Mouse (Mus musculus) heart, adult 18-20 months (tissue): ENCODE results near the gene Gm21897. TPM values are rescaled to one million over a fixed set of nuclear protein-coding genes. Genes with fewer than 3 reads are reported as not detected.
"Not testable (repeated sequence)": the region's sequence is repeated elsewhere in the genome, so short reads cannot be mapped to it uniquely, and the experiment has no call there.

Experiments
- DNase-seq, 2 experiments: peaks; one replicate each; pipeline ENCODE4 v3.0.0; 2021 to 2022; ENCODE audit warnings: mixed read lengths in 1 of 2
- long read RNA-seq, 2 experiments: library from polyadenylated mRNA; stranded (forward); transcript quantifications; one replicate each; pipeline ENCODE4 v2.0.0; 2021
- total RNA-seq, 2 experiments: library from RNA; stranded (reverse); gene quantifications; 2 replicates each; pipeline ENCODE4 v1.2.3; 2021

Gene Gm21897
- total RNA-seq, result not detected
- long read RNA-seq, experiment 1, result 0 reads
- long read RNA-seq, experiment 2, result 0 reads

- DNase-seq, result not testable (repeated sequence)
Observed at GRCm38 (mm10) chr16:15317158-15317557, at the start of gene Gm21897. Gene Gm21897, plus strand, starts transcription at chr16:15317458.

- no peak for DNase-seq
Observed at GRCm38 (mm10) chr16:15272291-15272690, 45.0 kb upstream of the Gm21897 start.

GRCm38 (mm10) chr16:15277461-15277860 lies 39.8 kb upstream of the Gm21897 start:
- no peak for DNase-seq

GRCm38 (mm10) chr16:15293041-15293440 lies 24.2 kb upstream of the Gm21897 start:
- no peak for DNase-seq

GRCm38 (mm10) chr16:15294289-15294688 lies 23.0 kb upstream of the Gm21897 start:
- DNase-seq, result no peak

GRCm38 (mm10) chr16:15294911-15295659 lies 22.2 kb upstream of the Gm21897 start:
- DNase-seq, result peak; percentile 21 to 31

GRCm38 (mm10) chr16:15334526-15334925 lies 17.3 kb downstream of the Gm21897 start:
- no peak for DNase-seq

GRCm38 (mm10) chr16:15339051-15339450 lies 21.8 kb downstream of the Gm21897 start:
- DNase-seq, result no peak

GRCm38 (mm10) chr16:15346045-15346444 lies 28.8 kb downstream of the Gm21897 start:
- DNase-seq, result no peak

GRCm38 (mm10) chr16:15349381-15349780 lies 32.1 kb downstream of the Gm21897 start:
- DNase-seq, result no peak

- no peak for DNase-seq
Observed at GRCm38 (mm10) chr16:15351301-15351700, 34.0 kb downstream of the Gm21897 start.

- no peak for DNase-seq
Observed at GRCm38 (mm10) chr16:15352320-15352719, 35.1 kb downstream of the Gm21897 start.

GRCm38 (mm10) chr16:15354901-15355300 lies 37.6 kb downstream of the Gm21897 start:
- DNase-seq, result no peak

GRCm38 (mm10) chr16:15355339-15355738 lies 38.1 kb downstream of the Gm21897 start:
- peak in 1 of 2 experiments; percentile 16 for DNase-seq

GRCm38 (mm10) chr16:15357766-15358165 lies 40.5 kb downstream of the Gm21897 start:
- DNase-seq, result no peak

GRCm38 (mm10) chr16:15359110-15359782 lies 42.0 kb downstream of the Gm21897 start:
- DNase-seq, result no peak

GRCm38 (mm10) chr16:15360825-15361224 lies 43.6 kb downstream of the Gm21897 start:
- no peak for DNase-seq
